ENCODE assay signal across 15 mouse cellular contexts in the genomic region with DNA sequence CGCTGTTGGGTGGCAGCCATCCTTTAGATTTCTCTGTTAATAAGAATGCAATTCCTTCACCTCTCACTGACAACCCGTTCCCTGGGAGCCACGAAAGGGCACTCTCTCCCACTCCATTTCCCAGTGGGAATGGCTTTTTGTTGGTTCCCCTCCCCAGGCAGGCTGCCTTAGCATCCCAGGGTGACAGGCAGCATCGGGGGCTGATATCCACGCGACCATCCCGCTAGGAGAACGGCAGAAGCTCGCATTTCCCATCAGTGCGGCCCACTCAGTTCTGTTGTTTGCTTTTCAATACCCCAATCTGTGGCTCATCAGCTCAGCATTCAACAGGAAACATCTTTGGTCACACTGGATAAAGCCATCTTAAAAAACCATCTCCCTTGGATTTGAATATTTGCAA.
"Had no signal": no experiment of that assay in that cellular context is flagged by ENCODE, and none has a peak within 500 bp of the region (broad histone marks: within the 10 kb centered on the region; RNA-seq: fewer than 3 reads in every experiment).

No protein-coding gene starts in this region.

- DNase-seq: kidney, adult 11 months; kidney, adult 9 months; kidney, postnatal 36 days; lung, adult 2 months; lung, postnatal 36 days; midbrain, embryonic 14.5 days; retina, postnatal 1 day; right cerebral cortex, postnatal 4 days; spleen, adult 18-20 months; thymus, adult 2 months; thymus, postnatal 25 days had no signal

- H3K4me3 ChIP-seq: liver, embryonic 15.5 days; neural tube, embryonic 12.5 days had no signal

- H3K27ac ChIP-seq: kidney, postnatal 0 days; limb, embryonic 10.5 days; liver, embryonic 15.5 days; neural tube, embryonic 12.5 days had no signal
